Mouse (Mus musculus): ENCODE data around the gene Parvb.

Parvb gene

DNA sequence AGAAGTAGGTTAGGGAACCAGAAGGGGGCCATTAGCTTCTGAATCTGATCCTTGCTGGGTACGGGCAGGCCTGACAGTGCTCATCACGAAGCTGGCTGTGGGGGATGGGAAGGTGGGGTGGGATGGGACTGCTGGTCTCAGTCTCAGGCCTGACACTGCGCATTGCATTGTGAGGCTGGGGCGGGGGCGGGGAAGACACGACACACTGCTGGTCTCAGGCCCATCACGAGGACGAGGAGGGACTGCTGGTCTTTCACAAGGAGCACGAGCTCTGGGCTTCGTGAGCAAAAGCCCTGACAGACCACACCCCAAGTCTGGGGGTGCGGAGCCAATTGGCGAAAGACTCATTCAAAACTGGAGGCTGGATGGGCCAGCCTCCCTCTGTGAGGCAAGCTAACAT is 93.9 kb downstream of the Parvb start:
- DNase-seq: no peak

DNA sequence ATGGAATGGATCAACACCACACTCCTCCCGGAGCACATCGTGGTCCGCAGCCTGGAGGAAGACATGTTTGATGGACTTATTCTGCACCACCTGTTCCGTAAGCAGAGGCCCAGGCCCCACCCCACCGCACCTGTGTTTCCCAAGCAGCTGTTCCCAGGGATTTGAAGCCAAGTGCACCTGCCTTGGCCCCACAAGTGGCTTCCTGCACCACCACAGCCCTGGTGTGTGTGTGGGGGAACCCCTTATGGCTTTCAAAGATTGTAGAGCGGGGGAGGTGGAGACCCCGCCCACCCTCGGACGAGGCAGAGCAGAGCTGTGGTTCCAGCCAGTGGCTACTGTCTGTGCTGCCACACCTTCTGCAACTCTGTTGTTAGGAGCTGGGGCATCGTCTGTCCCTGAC is 97.0 kb downstream of the Parvb start:
- no peak for DNase-seq

DNA sequence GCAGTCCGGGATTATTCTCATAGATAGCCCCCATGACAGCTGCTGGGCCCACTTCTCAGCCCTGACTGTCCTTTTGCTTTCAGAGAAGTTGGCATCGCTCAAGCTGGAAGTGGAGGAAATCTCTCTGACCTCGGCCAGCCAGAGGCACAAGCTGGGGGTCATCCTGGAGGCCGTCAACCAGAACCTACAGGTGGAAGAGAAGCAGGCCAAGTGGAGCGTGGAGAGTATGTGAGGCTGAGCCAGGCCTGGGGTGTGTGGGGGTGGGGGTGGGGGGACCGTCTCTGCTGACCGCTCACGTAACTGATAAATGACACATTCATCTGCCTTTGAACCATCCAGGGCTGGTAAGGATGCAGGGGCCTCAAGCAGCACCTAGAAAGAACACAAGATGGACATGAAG is 98.1 kb downstream of the Parvb start:
- DNase-seq: no peak

DNA sequence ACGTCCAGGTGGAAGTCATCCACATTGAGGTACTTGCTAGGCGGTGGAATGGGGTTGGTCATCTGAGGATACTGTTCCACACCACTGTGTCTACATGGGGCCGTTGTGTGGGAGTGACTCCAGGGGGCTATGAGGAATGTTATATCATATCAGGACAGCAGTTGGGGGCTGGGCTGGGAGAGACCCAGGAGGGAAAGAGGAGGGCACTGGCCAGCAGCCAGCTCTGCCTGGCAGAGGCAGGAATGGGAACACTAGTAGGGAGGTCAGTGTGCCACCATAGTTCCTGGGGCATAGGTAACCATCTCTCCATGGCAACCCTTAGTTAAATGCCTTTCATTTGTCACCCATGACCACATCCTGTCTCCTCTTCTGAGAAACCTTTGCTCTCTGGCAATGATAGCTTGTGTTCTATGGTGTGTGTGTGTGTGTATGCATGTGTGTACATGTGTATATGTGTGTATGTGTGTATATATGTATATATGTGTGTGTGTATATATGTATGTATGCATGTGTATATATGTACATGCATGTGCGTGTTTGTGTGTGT is 99.3 kb downstream of the Parvb start:
- DNase-seq: no peak

DNA sequence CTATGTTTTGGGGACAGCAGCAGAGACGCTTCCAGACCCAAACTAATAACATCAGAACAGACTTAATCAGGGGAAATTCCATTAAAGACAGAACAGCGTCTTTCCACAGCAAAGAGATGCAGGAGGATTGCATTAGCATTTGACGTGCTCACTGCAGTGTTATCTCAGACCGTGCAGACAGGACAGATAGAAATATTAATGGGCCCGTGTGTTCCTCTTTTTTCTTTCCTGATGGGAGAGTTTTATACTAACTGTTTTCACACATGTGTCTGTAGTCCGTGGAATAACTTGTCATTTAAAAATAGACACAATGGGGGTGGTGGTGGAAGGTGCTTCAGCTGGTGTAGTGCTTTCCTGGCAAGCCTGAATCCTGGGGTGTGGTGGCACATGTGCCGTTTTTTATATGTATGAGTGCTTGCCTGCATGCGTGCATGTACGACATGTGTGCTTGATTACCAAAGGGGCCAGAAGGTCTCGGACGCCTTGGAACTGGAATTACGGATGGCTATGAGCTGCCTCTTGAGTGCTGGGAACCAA is 104.5 kb downstream of the Parvb start:
- no peak for DNase-seq

DNA sequence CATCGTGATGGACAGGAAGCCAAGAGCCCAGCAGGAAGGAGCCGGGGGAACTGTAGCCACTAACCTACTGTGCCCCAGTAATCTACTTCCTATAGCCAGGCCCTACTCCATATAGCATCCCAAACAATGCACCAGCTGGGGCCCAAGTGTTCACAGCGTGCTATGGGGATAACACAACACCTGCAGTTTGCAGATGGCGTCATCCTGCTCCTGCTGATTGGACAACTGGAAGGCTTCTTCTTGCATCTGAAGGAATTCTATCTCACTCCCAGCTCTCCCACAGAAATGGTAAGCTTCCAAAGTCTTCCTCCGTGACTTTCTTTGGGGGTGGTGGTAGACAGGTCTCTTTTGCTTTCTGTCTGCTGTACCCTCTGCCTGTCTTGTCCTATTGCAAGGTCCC is 105.8 kb downstream of the Parvb start:
- DNase-seq: no peak

DNA sequence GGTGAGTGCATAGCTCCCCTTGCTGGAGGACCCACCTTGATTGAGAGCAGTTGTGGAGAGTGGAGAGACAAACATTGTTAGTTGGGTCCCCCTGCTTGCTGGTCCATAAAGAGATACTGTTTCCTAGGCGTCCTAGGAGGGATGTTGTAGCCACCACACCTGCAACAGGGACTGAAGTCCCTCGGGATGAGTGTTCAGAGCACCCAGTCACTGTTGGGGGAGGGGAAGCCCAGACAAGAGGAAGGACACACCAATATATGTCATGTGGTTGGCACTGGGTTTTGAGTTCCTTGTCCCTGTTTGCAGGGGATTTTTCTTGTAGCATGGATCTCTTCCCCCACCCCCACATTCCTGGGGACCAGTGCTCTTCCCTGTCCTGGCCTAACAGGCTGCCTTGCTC is 109.1 kb downstream of the Parvb start:
- no peak for DNase-seq

DNA sequence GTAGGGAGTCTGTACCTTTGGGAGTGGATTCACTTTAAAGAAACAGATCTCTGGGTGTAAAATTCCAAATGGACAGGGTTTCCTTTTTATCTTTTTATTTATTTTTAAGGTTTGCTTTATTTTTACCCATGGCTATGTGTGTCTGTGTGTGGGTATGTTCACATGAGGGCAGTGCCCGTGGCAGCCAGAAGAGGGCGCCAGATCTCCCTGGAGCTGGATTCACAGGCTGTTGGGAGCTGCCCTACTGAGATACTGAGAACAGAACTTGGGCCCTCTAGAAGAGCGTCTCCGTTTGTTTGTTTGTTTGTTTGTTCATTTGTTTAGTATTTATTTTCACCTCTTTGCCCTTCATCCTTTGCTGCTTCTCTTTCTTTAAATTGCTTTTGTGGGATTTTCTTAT is 116.9 kb downstream of the Parvb start:
- no peak for DNase-seq

DNA sequence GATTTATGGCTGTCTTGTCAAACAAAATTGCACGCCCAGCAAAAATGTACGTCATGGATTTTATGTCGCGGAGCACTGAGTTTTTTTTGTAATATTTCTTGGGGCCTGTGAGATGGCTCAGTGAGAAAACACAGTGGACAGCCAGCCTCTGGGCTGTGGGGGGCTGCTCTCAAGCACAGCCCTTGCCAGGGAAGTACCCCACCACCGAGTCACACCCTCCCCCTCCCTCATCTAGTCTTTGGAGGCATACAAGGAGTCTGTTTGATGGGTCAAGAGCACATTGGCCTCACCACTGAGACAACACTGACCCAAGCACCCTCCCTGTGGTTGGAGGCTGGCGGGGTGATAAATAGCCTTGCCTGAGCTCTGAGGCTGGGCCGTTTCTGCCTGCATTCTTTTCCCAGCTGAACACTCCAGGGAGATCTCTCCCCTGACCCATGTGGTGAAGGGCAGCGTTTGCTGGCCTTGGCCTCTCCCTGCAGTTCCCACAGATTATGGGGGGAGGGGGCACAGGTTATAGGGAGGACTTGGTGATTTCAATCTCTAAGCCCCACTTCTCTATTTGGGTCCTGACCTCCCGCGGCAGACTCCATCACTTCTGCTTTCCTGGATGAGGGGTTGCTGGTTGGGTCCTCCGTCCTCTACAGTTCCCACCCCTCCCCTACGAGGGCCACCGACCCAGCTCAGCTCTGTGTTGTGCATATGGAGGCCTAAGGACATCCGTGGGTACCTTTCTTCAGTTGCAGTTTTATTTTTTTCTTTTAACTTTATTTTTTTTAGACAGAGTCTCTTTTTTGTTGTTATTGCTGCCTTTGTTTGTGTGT is 118.3 kb downstream of the Parvb start:
- no peak for DNase-seq

DNA sequence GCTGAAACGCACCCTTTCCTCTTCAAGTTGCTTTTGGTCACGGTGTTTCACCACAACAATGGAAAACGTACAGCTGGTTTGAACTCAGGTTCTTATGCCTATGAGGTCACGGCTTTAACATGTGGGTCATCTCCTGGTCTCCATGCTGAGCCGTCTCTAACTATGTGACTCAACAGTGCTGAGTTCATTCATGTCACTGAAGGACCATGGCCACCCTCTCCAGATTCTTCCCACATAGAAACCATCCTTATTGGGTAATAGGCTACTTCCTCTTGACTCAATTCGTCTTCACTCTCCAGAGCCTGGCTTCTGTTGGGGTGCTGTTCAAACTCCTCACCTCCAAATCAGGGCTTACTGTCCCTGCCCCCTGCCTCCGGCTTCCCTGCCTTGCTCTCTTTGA is 119.5 kb downstream of the Parvb start:
- DNase-seq: no peak

DNA sequence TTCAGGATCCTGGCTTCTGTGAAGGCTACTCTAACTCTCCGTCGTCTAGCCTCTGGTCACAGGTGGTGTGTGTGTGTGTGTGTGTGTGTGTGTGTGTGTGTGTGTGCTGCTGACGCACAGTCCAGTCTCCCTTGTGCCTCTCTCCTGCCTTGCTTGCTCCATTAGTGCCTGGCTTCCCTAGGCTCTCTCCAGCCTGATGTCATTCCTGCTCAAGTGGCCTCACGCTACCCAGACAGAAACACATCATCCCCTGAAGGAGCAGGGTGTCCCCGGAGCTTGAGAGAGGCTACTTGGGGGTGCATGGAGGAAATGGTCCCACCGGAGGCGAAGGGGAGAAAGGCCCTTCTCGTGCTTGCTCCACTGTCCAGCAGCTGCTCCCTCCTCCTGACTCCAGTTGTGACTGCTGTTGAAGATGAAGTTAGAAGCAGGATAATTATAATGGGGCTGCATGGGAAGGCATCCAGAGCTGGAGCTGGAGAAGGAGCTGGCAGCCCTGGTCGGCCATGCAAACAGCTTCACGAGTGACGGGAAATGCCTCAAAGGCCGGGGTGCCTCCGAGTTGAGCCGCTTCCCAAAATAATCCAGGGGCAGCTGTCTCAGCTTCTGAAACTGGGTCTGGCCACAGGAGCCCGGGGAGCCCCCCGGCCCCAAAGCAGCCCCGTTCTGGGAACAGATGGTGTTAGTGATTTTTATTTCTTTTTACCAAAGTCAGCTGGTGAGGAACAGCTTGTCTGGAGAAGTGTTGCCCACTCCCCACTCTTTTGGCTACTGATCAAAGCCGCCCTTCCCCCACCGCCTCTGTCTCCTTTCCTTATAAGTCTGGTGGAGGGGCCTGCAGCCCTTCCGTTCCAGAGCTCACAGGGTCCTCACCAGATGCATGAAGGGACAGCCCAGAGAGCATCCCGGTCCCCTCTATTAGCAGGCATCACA is 120.3 kb downstream of the Parvb start:
- DNase-seq: no peak

DNA sequence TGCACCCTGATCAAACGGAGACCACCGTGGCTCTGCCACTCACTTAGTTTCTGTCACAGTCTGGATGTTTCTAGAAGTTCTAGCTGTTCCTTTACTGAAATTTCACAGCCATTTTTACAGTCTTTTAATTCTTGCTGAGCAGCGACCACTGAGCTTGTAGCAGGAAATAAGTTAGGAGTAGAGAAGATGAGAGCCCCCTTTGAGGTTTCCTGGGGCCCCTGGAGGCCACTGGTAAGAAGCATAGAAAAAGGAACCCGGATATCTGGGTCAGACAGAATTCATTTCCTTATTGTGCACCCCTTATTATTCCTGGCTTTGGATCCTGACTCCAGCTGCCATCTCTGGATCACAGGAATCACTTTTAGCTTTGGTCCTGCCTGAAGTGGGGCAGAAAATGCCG is 123.2 kb downstream of the Parvb start:
- no peak for DNase-seq

DNA sequence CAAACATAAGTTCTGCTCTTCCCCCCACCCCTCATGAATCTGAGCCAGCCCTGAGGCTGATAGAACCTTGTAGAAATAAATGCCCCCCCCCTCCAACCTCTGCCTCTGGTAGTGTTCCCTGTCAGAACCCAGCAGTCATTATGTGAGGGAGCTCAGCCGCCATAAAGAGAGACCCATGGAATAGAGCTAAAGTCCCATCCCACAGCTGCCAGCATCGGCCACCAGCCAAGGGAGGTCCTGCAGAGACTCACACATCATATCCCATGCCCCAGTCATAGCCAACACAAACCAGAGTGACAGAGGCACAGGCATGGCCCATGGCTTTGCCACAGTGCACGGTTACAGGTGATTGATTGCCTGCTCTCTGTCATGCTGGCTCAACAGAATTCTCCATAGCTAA is 132.9 kb downstream of the Parvb start:
- DNase-seq: no peak

All from cerebellum, postnatal 36 days (tissue).